Mouse (Mus musculus): ENCODE measurements around the gene Ubxn7. TPM values are rescaled to one million over a fixed set of nuclear protein-coding genes. Genes with fewer than 3 reads are reported as not detected.
A peak's percentile ranks its signal among the peaks of the same experiment; 100 is the strongest.

Ubxn7 gene
- total RNA-seq, 2 experiments from 2014 or later = 14.5 to 16.1 TPM

GRCm38 (mm10) chr16:32389049-32389448, 57.0 kb downstream of the Ubxn7 start:
- Histone ChIP-seq H3K27ac (no peak overlapping the region), H3K4me3 (no peak overlapping the region)
- no peak for DNase-seq
- intact Hi-C loops (cut with DNase I) = no loop called here
- no peak for TF ChIP-seq CTCF (IDR thresholded peaks at IDR 0.05)

GRCm38 (mm10) chr16:32389841-32390240, 57.8 kb downstream of the Ubxn7 start:
- DNase-seq = no peak
- no peak for TF ChIP-seq CTCF (IDR thresholded peaks at IDR 0.05)
- intact Hi-C loops (cut with DNase I) = no loop called here
- H3K4me3 ChIP-seq = no peak overlapping the region
- no peak overlapping the region for H3K27ac ChIP-seq

GRCm38 (mm10) chr16:32390882-32391281, 58.8 kb downstream of the Ubxn7 start:
- no peak for DNase-seq
- Histone ChIP-seq H3K27ac (no peak overlapping the region), H3K4me3 (no peak overlapping the region)
- TF ChIP-seq CTCF (IDR thresholded peaks at IDR 0.05) = no peak
- intact Hi-C loops (cut with DNase I) = no loop called here

GRCm38 (mm10) chr16:32395679-32396540, 63.9 kb downstream of the Ubxn7 start:
- intact Hi-C loops (cut with DNase I) = no loop called here
- Histone ChIP-seq H3K4me3 (no peak overlapping the region), H3K27ac (peak overlapping the region; percentile 48)
- TF ChIP-seq CTCF (IDR thresholded peaks at IDR 0.05) = no peak
- DNase-seq = no peak

GRCm38 (mm10) chr16:32396541-32396835, 64.4 kb downstream of the Ubxn7 start:
- H3K4me3 ChIP-seq = no peak overlapping the region
- no peak for TF ChIP-seq CTCF (IDR thresholded peaks at IDR 0.05)
- no peak for DNase-seq

GRCm38 (mm10) chr16:32398206-32398605, 66.1 kb downstream of the Ubxn7 start:
- no peak for TF ChIP-seq CTCF (IDR thresholded peaks at IDR 0.05)
- no peak for DNase-seq
- no peak overlapping the region for H3K27ac ChIP-seq
- intact Hi-C loops (cut with DNase I) = no loop called here
- H3K4me3 ChIP-seq = no peak overlapping the region

More at GRCm38 (mm10) chr16:32396541-32396835, 64.4 kb downstream of the Ubxn7 start:
- peak overlapping the region; percentile 48 for H3K27ac ChIP-seq
- intact Hi-C loops (cut with DNase I) = no loop called here

GRCm38 (mm10) chr16:32400267-32400666, 68.2 kb downstream of the Ubxn7 start, which contains the start of gene Tm4sf19:
Gene Tm4sf19 (plus strand): TSS chr16:32400506.
- DNase-seq = no peak
- intact Hi-C loops (cut with DNase I) = no loop called here
- no peak for TF ChIP-seq CTCF (IDR thresholded peaks at IDR 0.05)
- Histone ChIP-seq H3K27ac (no peak within 1 kb of the TSS), H3K4me3 (no peak within 1 kb of the TSS)

- no peak for DNase-seq
- H3K4me3 ChIP-seq = no peak overlapping the region
- H3K27ac ChIP-seq = no peak overlapping the region
- TF ChIP-seq CTCF (IDR thresholded peaks at IDR 0.05) = no peak
- intact Hi-C loops (cut with DNase I) = no loop called here
Measured at GRCm38 (mm10) chr16:32401335-32401965, 69.4 kb downstream of the Ubxn7 start.

- DNase-seq = no peak
- Histone ChIP-seq H3K4me3 (no peak overlapping the region), H3K27ac (no peak overlapping the region)
- TF ChIP-seq CTCF (IDR thresholded peaks at IDR 0.05) = no peak
- intact Hi-C loops (cut with DNase I) = no loop called here
Measured at GRCm38 (mm10) chr16:32402818-32403217, 70.8 kb downstream of the Ubxn7 start.

- TF ChIP-seq CTCF (IDR thresholded peaks at IDR 0.05) = no peak
- intact Hi-C loops (cut with DNase I) = no loop called here
- H3K4me3 ChIP-seq = no peak overlapping the region
- DNase-seq = no peak
- no peak overlapping the region for H3K27ac ChIP-seq
Measured at GRCm38 (mm10) chr16:32405716-32406115, 73.7 kb downstream of the Ubxn7 start.

- no peak overlapping the region for H3K4me3 ChIP-seq
- intact Hi-C loops (cut with DNase I) = no loop called here
- no peak overlapping the region for H3K27ac ChIP-seq
- DNase-seq = no peak
- TF ChIP-seq CTCF (IDR thresholded peaks at IDR 0.05) = no peak
Measured at GRCm38 (mm10) chr16:32406671-32407070, 74.6 kb downstream of the Ubxn7 start.

- intact Hi-C loops (cut with DNase I) = no loop called here
- H3K27ac ChIP-seq = no peak overlapping the region
- TF ChIP-seq CTCF (IDR thresholded peaks at IDR 0.05) = no peak
- DNase-seq = no peak
- no peak overlapping the region for H3K4me3 ChIP-seq
Measured at GRCm38 (mm10) chr16:32407730-32408129, 75.7 kb downstream of the Ubxn7 start.

- Histone ChIP-seq H3K27ac (no peak overlapping the region), H3K4me3 (no peak overlapping the region)
- no peak for DNase-seq
- intact Hi-C loops (cut with DNase I) = no loop called here
- no peak for TF ChIP-seq CTCF (IDR thresholded peaks at IDR 0.05)
Measured at GRCm38 (mm10) chr16:32417457-32417856, 85.4 kb downstream of the Ubxn7 start.

Data from gastrocnemius, adult 2 months (tissue).